Mouse (Mus musculus) adipocyte (in vitro differentiated cells): ENCODE data around the gene Mxi1.

Source experiments
- DNase-seq: peaks from one replicate; pipeline ENCODE4 v3.0.0-alpha.2; 2016; ENCODE audit warnings: low spot score

Gene Mxi1

GRCm38 (mm10) chr19:53424629-53425028, 114.3 kb downstream of the Mxi1 start:
- no peak for DNase-seq
